Mouse (Mus musculus) midbrain, embryonic 15.5 days (tissue): ENCODE measurements at regions not wholly inside any gene's neighbourhood (a gene's known extent, or its start where the extent isn't known, plus 50 kb on each side); places are given as distances from the start of the nearest gene placed in this dataset.
"Not testable (repeated sequence)": the region's sequence is repeated elsewhere in the genome, so short reads cannot be mapped to it uniquely, and the experiment has no call there.

Source experiments
- ATAC-seq: fragments of 200-750 bp; cut with Nextera tagmentation; replicated peaks from 2 replicates; pipeline ENCODE4 v1.8.0; 2017; ENCODE audit warnings: moderate TSS enrichment
- H3K27ac ChIP-seq: fragments of 300-500 bp; sonication (generic); 2 replicates; pipeline ENCODE4 v1.5.1; 2015; ENCODE audit warnings: mild to moderate bottlenecking, inconsistent platforms
- H3K27me3 ChIP-seq: fragments of 300-500 bp; sonication (generic); replicated peaks from 2 replicates; pipeline ENCODE4 v1.6.1; 2015; ENCODE audit warnings: inconsistent platforms
- H3K36me3 ChIP-seq: fragments of 300-500 bp; sonication (generic); replicated peaks from 2 replicates; pipeline ENCODE4 v1.6.1; 2015; ENCODE audit warnings: inconsistent platforms
- H3K4me1 ChIP-seq: fragments of 300-500 bp; sonication (generic); 2 replicates; pipeline ENCODE4 v1.6.1; 2015; ENCODE audit warnings: inconsistent platforms
- H3K4me2 ChIP-seq: fragments of 300-500 bp; sonication (generic); 2 replicates; pipeline ENCODE4 v1.6.1; 2015; ENCODE audit warnings: inconsistent platforms, mild to moderate bottlenecking, moderate library complexity
- H3K4me3 ChIP-seq: fragments of 300-500 bp; sonication (generic); 2 replicates; pipeline ENCODE4 v1.5.1; 2015; ENCODE audit warnings: mild to moderate bottlenecking, inconsistent platforms
- H3K9ac ChIP-seq: fragments of 300-500 bp; sonication (generic); 2 replicates; pipeline ENCODE4 v1.6.1; 2015; ENCODE audit warnings: mild to moderate bottlenecking, inconsistent platforms
- H3K9me3 ChIP-seq: fragments of 300-500 bp; sonication (generic); 2 replicates; pipeline ENCODE4 v1.6.1; 2016; ENCODE audit warnings: inconsistent platforms
- WGBS: fragments of 180-500 bp; shearing (Covaris S2); methylation state at CpG from one replicate; pipeline ENCODE4 v1.1.7; 2015; ENCODE audit warnings: mixed read lengths; 5-methylcytosine and 5-hydroxymethylcytosine counted together

DNA sequence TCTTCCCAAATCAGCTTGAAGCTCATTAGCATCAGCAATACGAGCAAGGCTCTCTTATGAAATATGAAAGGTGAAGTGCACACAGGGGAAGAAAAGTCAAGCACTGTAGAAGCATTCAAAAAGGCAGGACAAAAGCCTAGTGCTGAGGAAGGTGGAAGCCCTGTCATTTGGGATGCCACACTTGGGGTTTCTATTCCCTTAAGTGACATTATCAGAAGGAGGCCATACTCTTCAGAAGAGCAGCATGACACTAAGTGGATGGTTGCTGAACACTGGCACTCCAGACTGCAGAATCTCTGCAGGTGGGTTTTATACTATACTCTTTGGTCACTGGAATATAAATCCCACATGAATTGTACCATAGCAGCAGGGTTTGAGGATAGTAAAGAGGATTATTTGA lies 120.4 kb upstream of the Pcsk1 start:
- no peak overlapping the region for H3K27ac ChIP-seq
- WGBS = 36% methylated on average over 1 of the region's 1 CpGs
- no peaks in the 10 kb centered on the region for H3K36me3 ChIP-seq
- ATAC-seq = peak; percentile 86
- H3K4me2 ChIP-seq = no peak overlapping the region
- no peaks in the 10 kb centered on the region for H3K9me3 ChIP-seq
- H3K9ac ChIP-seq = no peak overlapping the region
- no peaks in the 10 kb centered on the region for H3K27me3 ChIP-seq
- H3K4me3 ChIP-seq = no peak overlapping the region
- no peaks in the 10 kb centered on the region for H3K4me1 ChIP-seq

DNA sequence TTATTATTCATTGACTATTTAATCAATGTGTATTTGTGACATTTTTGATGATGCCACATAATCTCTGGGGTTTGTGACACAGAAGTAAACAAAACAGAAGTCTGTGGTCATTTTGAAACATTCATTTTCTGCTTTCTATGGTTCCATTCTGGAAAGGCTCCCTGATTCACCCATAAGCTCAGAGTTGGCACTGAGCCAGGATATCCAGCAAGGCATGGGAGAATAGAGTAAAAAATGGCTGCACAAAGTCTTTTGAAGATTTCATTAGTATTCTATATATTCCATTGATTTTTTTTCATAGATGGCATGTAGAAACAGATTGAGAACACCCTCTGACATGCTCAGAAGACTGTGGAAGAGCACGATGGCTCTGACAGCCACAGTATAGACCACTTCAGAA lies 133.8 kb upstream of the Pcsk1 start:
- no peak overlapping the region for H3K4me2 ChIP-seq
- ATAC-seq = no peak
- no peaks in the 10 kb centered on the region for H3K36me3 ChIP-seq
- no peak overlapping the region for H3K9ac ChIP-seq
- H3K4me1 ChIP-seq = no peaks in the 10 kb centered on the region
- H3K4me3 ChIP-seq = no peak overlapping the region
- no peak overlapping the region for H3K27ac ChIP-seq
- H3K27me3 ChIP-seq = no peaks in the 10 kb centered on the region
- WGBS = 45% methylated on average over 1 of the region's 1 CpGs
- no peaks in the 10 kb centered on the region for H3K9me3 ChIP-seq

GRCm38 (mm10) chr13:74913655-74914054 lies 105.0 kb upstream of the Cast start:
- not testable (repeated sequence) for H3K9ac ChIP-seq, ATAC-seq, H3K9me3 ChIP-seq, H3K27me3 ChIP-seq, H3K4me2 ChIP-seq, H3K4me3 ChIP-seq, H3K36me3 ChIP-seq, H3K4me1 ChIP-seq, H3K27ac ChIP-seq
- WGBS = 47% methylated on average over 2 of the region's 2 CpGs

DNA sequence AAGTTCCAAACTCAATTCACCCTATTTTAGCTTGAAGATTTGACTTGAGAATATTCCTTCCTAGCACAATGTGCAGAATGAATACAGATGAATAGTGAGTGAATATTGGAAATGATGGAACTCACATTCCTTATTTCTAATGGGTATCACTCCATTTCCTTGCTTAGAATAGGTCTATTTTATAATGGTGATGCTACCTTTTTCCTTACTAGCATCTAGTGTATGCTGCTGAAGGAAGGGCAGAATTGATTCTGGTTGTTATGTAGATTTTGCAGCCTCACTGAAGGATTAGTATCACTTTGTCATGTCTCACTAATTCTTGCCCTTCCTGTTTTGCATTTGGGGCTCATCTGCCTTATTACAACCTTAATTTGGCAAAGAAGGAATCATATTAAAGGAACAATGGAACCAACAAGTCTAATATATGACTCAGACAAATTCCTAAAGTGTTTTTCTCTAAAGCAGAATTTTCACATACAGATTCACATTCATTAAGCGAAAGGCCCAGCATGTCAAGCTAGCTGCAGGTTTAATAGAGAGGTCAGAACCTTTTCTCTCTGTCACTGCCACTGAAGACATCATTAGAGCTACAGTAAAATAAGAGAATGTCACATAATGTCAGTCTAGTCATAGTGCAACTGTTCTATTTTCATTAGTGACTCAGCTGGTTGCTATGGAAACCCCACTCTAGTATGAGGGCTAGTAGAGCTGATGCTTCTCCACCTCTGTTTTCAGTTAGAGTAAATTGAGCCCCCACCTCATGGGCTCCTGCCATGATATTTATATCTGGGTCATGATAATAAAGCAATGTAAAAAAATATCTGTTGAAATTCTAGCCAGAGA lies 94.8 kb upstream of the Cast start:
- no peaks in the 10 kb centered on the region for H3K9me3 ChIP-seq
- 75% methylated on average over 1 of the region's 1 CpGs for WGBS

GRCm38 (mm10) chr13:74889859-74890469 lies 81.4 kb upstream of the Cast start:
- 89% methylated on average over 8 of the region's 8 CpGs for WGBS
- no peaks in the 10 kb centered on the region for H3K4me1 ChIP-seq
- no peaks in the 10 kb centered on the region for H3K36me3 ChIP-seq
- H3K27ac ChIP-seq = no peak overlapping the region
- H3K27me3 ChIP-seq = no peaks in the 10 kb centered on the region
- H3K9ac ChIP-seq = no peak overlapping the region
- H3K4me3 ChIP-seq = no peak overlapping the region
- ATAC-seq = no peak
- no peaks in the 10 kb centered on the region for H3K9me3 ChIP-seq
- H3K4me2 ChIP-seq = no peak overlapping the region

More for the DNA sequence above, 94.8 kb upstream of the Cast start:
- H3K4me3 ChIP-seq = no peak overlapping the region
- H3K9ac ChIP-seq = no peak overlapping the region
- H3K36me3 ChIP-seq = no peaks in the 10 kb centered on the region
- no peaks in the 10 kb centered on the region for H3K27me3 ChIP-seq
- H3K27ac ChIP-seq = peak overlapping the region; percentile 56
- peaks cover 4% of the 10 kb centered on the region; the same call in 1 of the 2 replicates for H3K4me1 ChIP-seq
- peak; percentile 98 for ATAC-seq
- no peak overlapping the region for H3K4me2 ChIP-seq

DNA sequence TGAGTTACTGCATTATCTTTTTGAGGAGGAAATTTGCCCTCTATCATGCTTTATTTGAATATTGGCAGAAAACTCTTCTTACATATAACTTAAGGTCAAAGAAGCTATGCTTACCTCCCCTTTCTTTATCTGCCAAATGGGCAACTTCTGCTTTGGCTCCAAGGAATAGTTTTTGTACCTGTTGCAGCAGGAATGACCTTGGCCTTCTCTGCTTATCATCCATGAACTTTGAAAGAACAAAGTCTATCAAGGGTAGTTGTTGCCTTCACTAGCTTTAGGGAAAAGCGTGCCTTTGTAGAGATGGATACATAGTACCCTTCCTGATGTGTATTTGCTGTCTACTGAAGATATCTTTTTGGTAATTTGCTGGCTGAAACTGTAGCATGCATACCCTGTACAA lies 59.1 kb upstream of the Cast start:
- Histone ChIP-seq H3K27me3 (no peaks in the 10 kb centered on the region), H3K4me1 (no peaks in the 10 kb centered on the region), H3K9ac (no peak overlapping the region), H3K27ac (no peak overlapping the region), H3K4me2 (no peak overlapping the region), H3K4me3 (no peak overlapping the region), H3K9me3 (no peaks in the 10 kb centered on the region), H3K36me3 (no peaks in the 10 kb centered on the region)
- 88% methylated on average over 1 of the region's 1 CpGs for WGBS
- no peak for ATAC-seq

- Histone ChIP-seq H3K4me2 (no peak overlapping the region), H3K27me3 (no peaks in the 10 kb centered on the region), H3K27ac (no peak overlapping the region), H3K9ac (no peak overlapping the region), H3K36me3 (no peaks in the 10 kb centered on the region), H3K4me1 (no peaks in the 10 kb centered on the region), H3K9me3 (no peaks in the 10 kb centered on the region), H3K4me3 (no peak overlapping the region)
- ATAC-seq = no peak
- 76% methylated on average over 9 of the region's 9 CpGs for WGBS
Observed at GRCm38 (mm10) chr13:74864000-74864399, 55.4 kb upstream of the Cast start.

GRCm38 (mm10) chr13:74861373-74861970 lies 52.9 kb upstream of the Cast start:
- H3K4me2 ChIP-seq = no peak overlapping the region
- no peak overlapping the region for H3K27ac ChIP-seq
- H3K27me3 ChIP-seq = no peaks in the 10 kb centered on the region
- 3% methylated on average over 1 of the region's 1 CpGs for WGBS
- no peak overlapping the region for H3K4me3 ChIP-seq
- H3K9me3 ChIP-seq = no peaks in the 10 kb centered on the region
- H3K4me1 ChIP-seq = no peaks in the 10 kb centered on the region
- H3K36me3 ChIP-seq = no peaks in the 10 kb centered on the region
- ATAC-seq = 0 out of 2 replicates have a peak, but pooled peaks have one; percentile 33
- no peak overlapping the region for H3K9ac ChIP-seq
